Mouse (Mus musculus): Measurements from ENCODE around the gene Cilp2. TPM values are rescaled to one million over a fixed set of nuclear protein-coding genes. Genes with fewer than 3 reads are reported as not detected.

The Cilp2 gene
- polyA plus RNA-seq, 1 experiment from 2014 or later: 0.37 TPM

GRCm38 (mm10) chr8:69900895-69901451 lies 13.5 kb upstream of the Cilp2 start:
- H3K4me1 ChIP-seq (replicated peaks): peaks cover 66% of the 10 kb centered on the region
- ATAC-seq (replicated peaks; ENCODE audit: insufficient number of reproducible peaks, insufficient read depth, low FRiP score, low read depth): no peak; the same call in 1 of the 2 replicates
- peak overlapping the region; percentile 90 for H3K4me2 ChIP-seq

GRCm38 (mm10) chr8:69899876-69900275 lies 12.4 kb upstream of the Cilp2 start:
- no peak for ATAC-seq (replicated peaks; ENCODE audit: insufficient number of reproducible peaks, insufficient read depth, low FRiP score, low read depth)
- Histone ChIP-seq H3K27ac (no peak overlapping the region), H3K4me3 (0 out of 2 replicates have a peak overlapping the region, but pooled peaks have one; percentile 79), H3K27me3 (no peaks in the 10 kb centered on the region), H3K9me3 (replicated peaks) (no peaks in the 10 kb centered on the region), H3K9ac (no peak overlapping the region), H3K36me3 (peaks cover 3% of the 10 kb centered on the region), H3K4me2 (peak overlapping the region; percentile 90), H3K4me1 (replicated peaks) (peaks cover 76% of the 10 kb centered on the region)
- WGBS: 86% methylated on average over 2 of the region's 2 CpGs

More at GRCm38 (mm10) chr8:69900895-69901451, 13.5 kb upstream of the Cilp2 start:
- H3K36me3 ChIP-seq: peaks cover 3% of the 10 kb centered on the region
- H3K27me3 ChIP-seq: no peaks in the 10 kb centered on the region
- H3K9ac ChIP-seq: peak overlapping the region; percentile 71
- 12% methylated on average over 12 of the region's 12 CpGs for whole genome bisulfite sequencing
- H3K27ac ChIP-seq: peak overlapping the region; percentile 93
- H3K9me3 ChIP-seq (replicated peaks): no peaks in the 10 kb centered on the region
- peak overlapping the region; percentile 79 for H3K4me3 ChIP-seq

- Histone ChIP-seq H3K9me3 (replicated peaks) (no peaks in the 10 kb centered on the region), H3K4me2 (no peak overlapping the region), H3K27ac (no peak overlapping the region), H3K27me3 (no peaks in the 10 kb centered on the region), H3K36me3 (peaks cover 17% of the 10 kb centered on the region), H3K4me3 (no peak overlapping the region), H3K4me1 (replicated peaks) (peaks cover 78% of the 10 kb centered on the region), H3K9ac (no peak overlapping the region)
- 83% methylated on average over 6 of the region's 6 CpGs for whole genome bisulfite sequencing
- no peak for ATAC-seq (replicated peaks; ENCODE audit: insufficient number of reproducible peaks, insufficient read depth, low FRiP score, low read depth)
Measured at GRCm38 (mm10) chr8:69897857-69898256, 10.4 kb upstream of the Cilp2 start.

- Histone ChIP-seq H3K9me3 (replicated peaks) (no peaks in the 10 kb centered on the region), H3K36me3 (peaks cover 20% of the 10 kb centered on the region), H3K4me1 (replicated peaks) (peaks cover 66% of the 10 kb centered on the region), H3K4me2 (no peak overlapping the region), H3K9ac (0 out of 2 replicates have a peak overlapping the region, but pooled peaks have one; percentile 32), H3K27ac (no peak overlapping the region), H3K4me3 (no peak overlapping the region), H3K27me3 (no peaks in the 10 kb centered on the region)
- ATAC-seq (replicated peaks; ENCODE audit: insufficient number of reproducible peaks, insufficient read depth, low FRiP score, low read depth): 0 out of 2 replicates have a peak, but pooled peaks have one; percentile 20
- WGBS: 59% methylated on average over 4 of the region's 4 CpGs
Measured at GRCm38 (mm10) chr8:69895772-69896451, 8.4 kb upstream of the Cilp2 start.

GRCm38 (mm10) chr8:69894836-69895332 lies 7.4 kb upstream of the Cilp2 start:
- Histone ChIP-seq H3K36me3 (peaks cover 20% of the 10 kb centered on the region), H3K9me3 (replicated peaks) (no peaks in the 10 kb centered on the region), H3K4me1 (replicated peaks) (peaks cover 58% of the 10 kb centered on the region), H3K27ac (no peak overlapping the region), H3K4me2 (no peak overlapping the region), H3K27me3 (peaks cover 10% of the 10 kb centered on the region), H3K4me3 (no peak overlapping the region), H3K9ac (0 out of 2 replicates have a peak overlapping the region, but pooled peaks have one; percentile 5)
- 62% methylated on average over 6 of the region's 6 CpGs for whole genome bisulfite sequencing
- ATAC-seq (replicated peaks; ENCODE audit: insufficient number of reproducible peaks, insufficient read depth, low FRiP score, low read depth): no peak

- WGBS: 56% methylated on average over 17 of the region's 17 CpGs
- H3K36me3 ChIP-seq: peaks cover 16% of the 10 kb centered on the region
- no peak overlapping the region for H3K4me2 ChIP-seq
- H3K27me3 ChIP-seq: peaks cover 20% of the 10 kb centered on the region
- peaks cover 63% of the 10 kb centered on the region for H3K4me1 ChIP-seq (replicated peaks)
- H3K4me3 ChIP-seq: no peak overlapping the region
- H3K9ac ChIP-seq: no peak overlapping the region
- no peak for ATAC-seq (replicated peaks; ENCODE audit: insufficient number of reproducible peaks, insufficient read depth, low FRiP score, low read depth)
- no peak overlapping the region for H3K27ac ChIP-seq
- H3K9me3 ChIP-seq (replicated peaks): no peaks in the 10 kb centered on the region
Measured at GRCm38 (mm10) chr8:69893863-69894262, 6.4 kb upstream of the Cilp2 start.

- Histone ChIP-seq H3K36me3 (peaks cover 16% of the 10 kb centered on the region), H3K9ac (no peak overlapping the region), H3K27ac (no peak overlapping the region), H3K4me3 (no peak overlapping the region), H3K9me3 (replicated peaks) (no peaks in the 10 kb centered on the region), H3K27me3 (peaks cover 50% of the 10 kb centered on the region), H3K4me1 (replicated peaks) (peaks cover 63% of the 10 kb centered on the region), H3K4me2 (no peak overlapping the region)
- WGBS: 40% methylated on average over 19 of the region's 19 CpGs
- no peak for ATAC-seq (replicated peaks; ENCODE audit: insufficient number of reproducible peaks, insufficient read depth, low FRiP score, low read depth)
Measured at GRCm38 (mm10) chr8:69890813-69891241, 3.3 kb upstream of the Cilp2 start.

- 6% methylated on average over 32 of the region's 32 CpGs for WGBS
Measured at GRCm38 (mm10) chr8:69888902-69889301, 1.4 kb upstream of the Cilp2 start.

GRCm38 (mm10) chr8:69888244-69888866 lies 868 bp upstream of the Cilp2 start:
- Histone ChIP-seq H3K27me3 (peaks cover 75% of the 10 kb centered on the region), H3K27ac (no peak overlapping the region), H3K9me3 (replicated peaks) (no peaks in the 10 kb centered on the region), H3K4me3 (peak overlapping the region; percentile 37), H3K9ac (peak overlapping the region; percentile 6; the same call in 1 of the 2 replicates), H3K36me3 (peaks cover 7% of the 10 kb centered on the region; the same call in 1 of the 2 replicates), H3K4me1 (replicated peaks) (peaks cover 42% of the 10 kb centered on the region), H3K4me2 (peak overlapping the region; percentile 63)
- ATAC-seq (replicated peaks; ENCODE audit: insufficient number of reproducible peaks, insufficient read depth, low FRiP score, low read depth): no peak
- 7% methylated on average over 24 of the region's 24 CpGs for WGBS

More at GRCm38 (mm10) chr8:69888902-69889301, 1.4 kb upstream of the Cilp2 start:
- peak overlapping the region; percentile 37 for H3K4me3 ChIP-seq
- H3K27ac ChIP-seq: no peak overlapping the region
- H3K27me3 ChIP-seq: peaks cover 70% of the 10 kb centered on the region
- H3K4me1 ChIP-seq (replicated peaks): peaks cover 47% of the 10 kb centered on the region
- 0 out of 2 replicates have a peak overlapping the region, but pooled peaks have one; percentile 21 for H3K9ac ChIP-seq
- no peaks in the 10 kb centered on the region for H3K9me3 ChIP-seq (replicated peaks)
- no peak for ATAC-seq (replicated peaks; ENCODE audit: insufficient number of reproducible peaks, insufficient read depth, low FRiP score, low read depth)
- peak overlapping the region; percentile 63 for H3K4me2 ChIP-seq
- H3K36me3 ChIP-seq: peaks cover 13% of the 10 kb centered on the region

- Histone ChIP-seq H3K4me2 (no peak overlapping the region), H3K27me3 (peaks cover 100% of the 10 kb centered on the region), H3K27ac (no peak overlapping the region), H3K9ac (no peak overlapping the region), H3K9me3 (replicated peaks) (no peaks in the 10 kb centered on the region), H3K4me3 (no peak overlapping the region), H3K4me1 (replicated peaks) (peaks cover 52% of the 10 kb centered on the region), H3K36me3 (no peaks in the 10 kb centered on the region)
- ATAC-seq (replicated peaks; ENCODE audit: insufficient number of reproducible peaks, insufficient read depth, low FRiP score, low read depth): no peak
- 59% methylated on average over 13 of the region's 13 CpGs for WGBS
Measured at GRCm38 (mm10) chr8:69884141-69884540, 3.3 kb downstream of the Cilp2 start.

Measured in heart, embryonic 15.5 days (tissue).